Mouse (Mus musculus) CH12.LX (cell line): ENCODE data around the gene Cyp2j12. TPM values are rescaled to one million over a fixed set of nuclear protein-coding genes. Genes with fewer than 3 reads are reported as not detected.

Experiments used
- DNase-seq: peaks from one replicate; pipeline ENCODE4 v3.0.0-alpha.2; 2013; ENCODE audit errors: extremely low read depth
- H3K27ac ChIP-seq: 2 replicates; pipeline ENCODE4 v1.5.1; 2012; ENCODE audit warnings: low read depth, mild to moderate bottlenecking, control low read depth, moderate library complexity; ENCODE audit not compliant: insufficient read depth
- H3K27me3 ChIP-seq: replicated peaks from 2 replicates; pipeline ENCODE3; 2012; ENCODE audit warnings: inconsistent platforms
- H3K36me3 ChIP-seq, 2 experiments: replicated peaks in 1 of 2; 2 replicates each; pipeline versions ENCODE3 to v1.6.1; 2012; ENCODE audit warnings: inconsistent platforms in 1 of 2, low read length in 1 of 2, mild to moderate bottlenecking in 1 of 2, mixed read lengths in 1 of 2, moderate library complexity in 1 of 2; ENCODE audit not compliant: control insufficient read depth in 1 of 2, insufficient read depth in 1 of 2
- H3K4me1 ChIP-seq, 2 experiments: 2 replicates each; pipeline ENCODE4 v1.6.1; 2012; ENCODE audit warnings: inconsistent platforms in 1 of 2, moderate library complexity in 1 of 2; ENCODE audit not compliant: insufficient read depth in 2 of 2, control insufficient read depth in 1 of 2
- H3K4me2 ChIP-seq: 2 replicates; pipeline ENCODE4 v1.6.1; 2012; ENCODE audit warnings: low read depth, mild to moderate bottlenecking, control low read depth; ENCODE audit not compliant: poor library complexity, insufficient read depth, severe bottlenecking
- H3K4me3 ChIP-seq, 3 experiments: fragments of 150-350 bp in 1 of 3; sonication (generic) in 1 of 3; replicated peaks in 1 of 3; 2 replicates each; pipeline versions ENCODE3 to v1.5.1; 2011 to 2012; ENCODE audit warnings: low read depth in 2 of 3, low read length in 2 of 3, mild to moderate bottlenecking in 2 of 3, moderate library complexity in 2 of 3, control low read depth in 1 of 3, improper control_type of control experiment in 1 of 3, inconsistent platforms in 1 of 3, mixed read lengths in 1 of 3; ENCODE audit not compliant: poor library complexity in 1 of 3
- H3K79me2 ChIP-seq: replicated peaks from 2 replicates; pipeline ENCODE4 v1.6.1; 2012; ENCODE audit warnings: mild to moderate bottlenecking, moderate library complexity; ENCODE audit not compliant: control insufficient read depth, poor library complexity, insufficient read depth, severe bottlenecking; ENCODE audit errors: extremely low read depth
- H3K9ac ChIP-seq: 2 replicates; pipeline ENCODE4 v1.6.1; 2012; ENCODE audit warnings: low read depth, mild to moderate bottlenecking, control low read depth, moderate library complexity; ENCODE audit not compliant: insufficient read depth
- H3K9me3 ChIP-seq: replicated peaks from 2 replicates; pipeline ENCODE3; 2012; ENCODE audit warnings: low read length, inconsistent platforms, mixed read lengths
- BHLHE40 ChIP-seq: IDR thresholded peaks from 2 replicates; pipeline ENCODE4 v1.6.1; 2011; ENCODE audit warnings: mild to moderate bottlenecking, low read depth, low read length, improper control_type of control experiment
- CHD1 ChIP-seq: IDR thresholded peaks from 2 replicates; pipeline ENCODE4 v1.6.1; 2012; ENCODE audit warnings: low read depth, low read length, improper control_type of control experiment, inconsistent platforms
- CTCF ChIP-seq, 2 experiments: IDR thresholded peaks in 1 of 2; conservative IDR thresholded peaks in 1 of 2; 2 replicates each; pipeline ENCODE4 v1.5.1; 2011 to 2012; ENCODE audit warnings: low read depth in 2 of 2, low read length in 2 of 2, improper control_type of control experiment in 1 of 2, inconsistent platforms in 1 of 2, mild to moderate bottlenecking in 1 of 2, moderate library complexity in 1 of 2
- EP300 ChIP-seq: IDR thresholded peaks from 2 replicates; pipeline ENCODE4 v1.6.1; 2011; ENCODE audit warnings: low read length, improper control_type of control experiment
- HCFC1 ChIP-seq: IDR thresholded peaks from 2 replicates; pipeline ENCODE4 v1.6.1; 2012; ENCODE audit warnings: low read depth, mild to moderate bottlenecking, inconsistent platforms, low read length, improper control_type of control experiment
- IRF4 ChIP-seq: IDR thresholded peaks from 2 replicates; pipeline ENCODE4 v1.6.1; 2014; ENCODE audit warnings: low read depth, mild to moderate bottlenecking, inconsistent platforms, low read length, improper control_type of control experiment
- JUN ChIP-seq: IDR thresholded peaks from 2 replicates; pipeline ENCODE4 v1.6.1; 2011; ENCODE audit warnings: low read depth, mild to moderate bottlenecking, low read length, improper control_type of control experiment, moderate library complexity; ENCODE audit not compliant: insufficient read depth
- KAT2A ChIP-seq: IDR thresholded peaks from 2 replicates; pipeline ENCODE4 v1.6.1; 2012; ENCODE audit warnings: low read length, improper control_type of control experiment, inconsistent platforms; ENCODE audit not compliant: insufficient replicate concordance
- MAX ChIP-seq: IDR thresholded peaks from 2 replicates; pipeline ENCODE4 v1.6.1; 2011; ENCODE audit warnings: low read length, improper control_type of control experiment
- MYC ChIP-seq: IDR thresholded peaks from 2 replicates; pipeline ENCODE4 v1.6.1; 2011; ENCODE audit warnings: low read depth, mild to moderate bottlenecking, improper control_type of control experiment, low read length
- NELFE ChIP-seq: IDR thresholded peaks from 2 replicates; pipeline ENCODE4 v1.6.1; 2011; ENCODE audit warnings: low read depth, low read length, improper control_type of control experiment
- PAX5 ChIP-seq: IDR thresholded peaks from 2 replicates; pipeline ENCODE4 v1.6.1; 2012; ENCODE audit warnings: low read length, inconsistent platforms, mixed read lengths
- POLR2A ChIP-seq: IDR thresholded peaks from 2 replicates; pipeline ENCODE4 v1.6.1; 2011; ENCODE audit warnings: low read depth, mild to moderate bottlenecking, improper control_type of control experiment, low read length
- RCOR1 ChIP-seq: conservative IDR thresholded peaks from 2 replicates; pipeline ENCODE4 v1.6.1; 2012; ENCODE audit warnings: low read depth, mild to moderate bottlenecking, inconsistent platforms, low read length, improper control_type of control experiment
- SIN3A ChIP-seq: IDR thresholded peaks from 2 replicates; pipeline ENCODE4 v1.6.1; 2012; ENCODE audit warnings: low read length, improper control_type of control experiment, inconsistent platforms
- SMC3 ChIP-seq: IDR thresholded peaks from 2 replicates; pipeline ENCODE4 v1.6.1; 2011; ENCODE audit warnings: low read depth, low read length, improper control_type of control experiment
- TBP ChIP-seq: conservative IDR thresholded peaks from 2 replicates; pipeline ENCODE4 v1.6.1; 2011; ENCODE audit warnings: low read depth, low read length, improper control_type of control experiment
- TCF12 ChIP-seq: IDR thresholded peaks from 2 replicates; pipeline ENCODE4 v1.6.1; 2014; ENCODE audit warnings: low read depth, mild to moderate bottlenecking, inconsistent platforms, low read length, improper control_type of control experiment
- USF1 ChIP-seq: IDR thresholded peaks from 2 replicates; pipeline ENCODE4 v1.6.1; 2014; ENCODE audit warnings: low read depth, mild to moderate bottlenecking, inconsistent platforms, low read length, improper control_type of control experiment
- USF2 ChIP-seq: conservative IDR thresholded peaks from 2 replicates; pipeline ENCODE4 v1.6.1; 2011; ENCODE audit warnings: low read depth, low read length, improper control_type of control experiment
- ZC3H11A ChIP-seq: IDR thresholded peaks from 2 replicates; pipeline ENCODE4 v1.6.1; 2012; ENCODE audit warnings: low read depth, mild to moderate bottlenecking, inconsistent platforms, low read length, improper control_type of control experiment
- ZKSCAN1 ChIP-seq: IDR thresholded peaks from 2 replicates; pipeline ENCODE4 v1.6.1; 2012; ENCODE audit warnings: low read depth, inconsistent platforms, low read length, improper control_type of control experiment, borderline replicate concordance
- ZNF384 ChIP-seq: IDR thresholded peaks from 2 replicates; pipeline ENCODE4 v1.6.1; 2012; ENCODE audit warnings: low read depth, low read length, improper control_type of control experiment, inconsistent platforms
- dilution Hi-C: fragments of 300-500 bp; cut with MboI; formaldehyde crosslinking; loops from 2 replicates; pipeline ENCODE4 v1.14.3; 2020; ENCODE audit warnings: low sequenced_read_pairs; ENCODE audit not compliant: extremely low pct_unique_long_range_greater_than_20kb, extremely low pct_ligation_motif_present
- in situ Hi-C: fragments of 300-500 bp; cut with MboI; formaldehyde crosslinking; loops from 3 replicates; pipeline ENCODE4 v1.14.3; 2019; ENCODE audit warnings: low sequenced_read_pairs, low pct_ligation_motif_present, low pct_unique_long_range_greater_than_20kb, mixed read lengths
- polyA plus RNA-seq: library from polyadenylated mRNA; unstranded; fragments of >175 nt; gene quantifications from 2 replicates; pipeline ENCODE4 v1.2.1, GENCODE M21; 2012; ENCODE audit warnings: low read depth; ENCODE audit not compliant: insufficient read length
- total RNA-seq, 2 experiments: library from RNA; depleted of rRNA; stranded (reverse); fragments of 300-350 nt in 1 of 2; fragments of >200 nt in 1 of 2; gene quantifications; 2 replicates each; pipeline ENCODE4 v1.2.3; 2012 to 2014

Cyp2j12 gene
- total and polyA plus RNA-seq, 3 experiments: not detected

DNA sequence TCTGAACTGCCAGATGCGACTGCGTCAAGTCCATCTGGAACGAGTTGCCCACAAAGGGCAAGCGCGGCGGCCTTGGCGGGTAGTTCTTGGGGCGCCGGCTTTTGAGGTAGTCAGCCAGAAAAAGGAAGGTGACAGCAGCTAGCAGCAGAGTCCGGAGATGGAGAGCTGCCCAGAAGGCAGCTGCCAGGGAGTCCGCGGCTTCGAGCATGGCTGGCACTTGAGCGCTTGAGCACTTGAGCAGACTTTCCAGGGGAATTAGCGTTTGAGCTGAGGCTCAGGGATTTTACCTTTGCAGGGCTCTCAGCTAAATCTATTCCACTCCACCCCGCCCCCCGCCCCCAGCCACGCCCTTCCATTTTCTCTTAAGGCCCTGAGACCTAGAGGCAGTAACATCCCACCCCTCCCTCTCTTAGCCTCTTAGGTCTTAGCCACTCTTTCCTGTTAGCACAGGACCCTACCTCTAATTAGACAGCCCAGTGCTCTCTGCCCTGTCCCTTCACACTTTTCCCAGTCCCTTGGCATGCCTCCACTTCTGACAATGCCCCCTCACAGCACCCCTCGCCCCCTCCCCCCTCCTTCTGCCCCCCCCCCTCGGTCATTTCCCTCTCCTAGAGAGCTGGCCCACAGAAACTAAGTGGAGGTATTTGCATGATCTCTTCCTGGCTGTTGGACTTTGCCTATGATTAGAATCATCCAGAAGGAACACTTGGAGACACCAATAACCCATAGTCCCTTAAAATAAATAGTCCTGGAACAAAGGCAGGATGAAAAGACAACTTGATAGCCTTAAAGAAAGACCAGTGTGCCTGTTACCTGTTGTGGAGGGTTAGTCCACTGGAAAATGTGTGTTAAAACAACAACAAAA lies 63.5 kb downstream of the Cyp2j12 start, which contains the start of gene Cyp2j13:
Gene Cyp2j13 (minus strand): TSS at position 286 of the 865 bp plus-strand sequence.
- DNase-seq: no peak
- Histone ChIP-seq H3K79me2 (no peaks in the 10 kb centered on the region), H3K36me3 (no peaks in the 10 kb centered on the region), H3K4me1 (no peaks in the 10 kb centered on the region), H3K4me2 (no peak within 1 kb of the TSS)
- dilution Hi-C loops: no loop called here
- TF ChIP-seq NELFE: no peak
- TF ChIP-seq ZNF384: no peak
- TF ChIP-seq TBP: no peak
- no peak for TF ChIP-seq TCF12
- no peak for TF ChIP-seq USF2
- no peak for TF ChIP-seq SMC3
- TF ChIP-seq ZC3H11A: no peak
- no peak for TF ChIP-seq RCOR1
- TF ChIP-seq USF1: no peak
- TF ChIP-seq MAX: no peak
- TF ChIP-seq ZKSCAN1: no peak
- no peak for TF ChIP-seq CTCF (conservative IDR thresholded peaks at IDR 0.05 in 1 of 2, IDR thresholded peaks at IDR 0.05 in 1 of 2; ENCODE audit: low read depth in 2 of 2, low read length in 2 of 2)
- TF ChIP-seq EP300: no peak
- no peak for TF ChIP-seq PAX5
- TF ChIP-seq BHLHE40: no peak
- TF ChIP-seq HCFC1: no peak
- TF ChIP-seq MYC: no peak
- no peak for TF ChIP-seq POLR2A
- TF ChIP-seq, all 38 proteins: peak for 0
- in situ Hi-C loops: no loop called here
- no peak within 1 kb of the TSS for H3K27ac ChIP-seq
- H3K9ac ChIP-seq: no peak within 1 kb of the TSS
- no peaks in the 10 kb centered on the region for H3K9me3 ChIP-seq
- peaks cover 12% of the 10 kb centered on the region for H3K27me3 ChIP-seq
- H3K4me3 ChIP-seq: no peak within 1 kb of the TSS

DNA sequence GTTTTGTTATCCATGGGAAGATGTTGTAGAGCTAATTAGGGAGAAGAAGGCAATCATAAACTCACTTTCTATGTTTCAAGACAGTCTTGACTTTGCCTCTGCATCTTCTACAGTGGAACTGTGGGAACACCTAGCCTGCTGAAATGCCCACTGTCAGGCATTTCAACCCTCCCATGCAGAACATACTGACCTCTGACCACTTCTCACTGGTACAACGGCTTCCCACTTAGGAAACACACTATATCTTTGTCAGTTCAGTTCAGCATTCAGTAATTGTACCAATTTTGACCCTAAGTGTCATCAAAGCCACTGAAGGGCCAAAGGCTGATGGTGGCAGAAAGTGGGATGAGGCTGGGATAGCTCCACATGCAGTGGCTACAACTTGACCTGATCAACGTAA lies 78.9 kb downstream of the Cyp2j12 start:
- dilution Hi-C loops (no loop called here), in situ Hi-C loops (no loop called here)
- Histone ChIP-seq H3K27me3 (peaks cover 18% of the 10 kb centered on the region), H3K4me1 (no peaks in the 10 kb centered on the region), H3K4me2 (no peak overlapping the region), H3K9ac (no peak overlapping the region), H3K4me3 (no peak overlapping the region), H3K27ac (no peak overlapping the region), H3K9me3 (no peaks in the 10 kb centered on the region), H3K36me3 (no peaks in the 10 kb centered on the region), H3K79me2 (no peaks in the 10 kb centered on the region)
- no peak for DNase-seq
- TF ChIP-seq JUN: no peak
- no peak for TF ChIP-seq CHD1
- no peak for TF ChIP-seq SIN3A
- no peak for TF ChIP-seq ZC3H11A
- no peak for TF ChIP-seq BHLHE40
- no peak for TF ChIP-seq TCF12
- no peak for TF ChIP-seq KAT2A
- TF ChIP-seq POLR2A: no peak
- TF ChIP-seq IRF4: no peak
- TF ChIP-seq CTCF (conservative IDR thresholded peaks at IDR 0.05 in 1 of 2, IDR thresholded peaks at IDR 0.05 in 1 of 2; ENCODE audit: low read depth in 2 of 2, low read length in 2 of 2): no peak
